In genomic region chr14:8161777-8162176, GRCm38 (mm10) we compare ENCODE assay signal across 8 mouse cellular contexts. TPM values are rescaled to one million over a fixed set of nuclear protein-coding genes. Genes with fewer than 3 reads are reported as not detected.
DNase-seq lines count a peak whose midpoint lies in the region; ATAC-seq and TF ChIP-seq lines count a peak whose summit lies in the region.

No protein-coding gene starts in this region.

- H3K9me3 ChIP-seq in heart, postnatal 0 days (replicated peaks; ENCODE audit: control insufficient read depth, low read length), result no peaks in the 10 kb centered on the region
- H3K9me3 ChIP-seq in heart, embryonic 10.5 days, result no peaks in the 10 kb centered on the region
- H3K9me3 ChIP-seq in midbrain, embryonic 11.5 days (ENCODE audit: control insufficient read depth, low read length), result no peaks in the 10 kb centered on the region

- no peak overlapping the region for H3K4me2 ChIP-seq in heart, postnatal 0 days (ENCODE audit: low read depth, low read length)
- no peak overlapping the region for H3K4me2 ChIP-seq in midbrain, embryonic 11.5 days

- 85% methylated on average over 2 of the region's 2 CpGs for WGBS in heart, postnatal 0 days
- WGBS in heart, embryonic 10.5 days, result 82% methylated on average over 2 of the region's 2 CpGs
- 81% methylated on average over 2 of the region's 2 CpGs for WGBS in midbrain, embryonic 11.5 days

- ATAC-seq in heart, postnatal 0 days (ENCODE audit: insufficient read depth, low read depth), result no peak
- ATAC-seq in midbrain, embryonic 11.5 days (ENCODE audit: low FRiP score), result no peak

- H3K27ac ChIP-seq in heart, postnatal 0 days (ENCODE audit: low read depth), result no peak overlapping the region
- H3K27ac ChIP-seq in heart, embryonic 10.5 days, result no peak overlapping the region
- H3K27ac ChIP-seq in midbrain, embryonic 11.5 days (ENCODE audit: low read depth, low read length), result no peak overlapping the region

- peaks cover 69% of the 10 kb centered on the region for H3K36me3 ChIP-seq in heart, postnatal 0 days (replicated peaks; ENCODE audit: control insufficient read depth, insufficient read depth, low read length)
- H3K36me3 ChIP-seq in heart, embryonic 10.5 days, result peaks cover 61% of the 10 kb centered on the region
- H3K36me3 ChIP-seq in midbrain, embryonic 11.5 days (ENCODE audit: control insufficient read depth, insufficient read depth, low read length), result peaks cover 10% of the 10 kb centered on the region

- peak; percentile 5 for DNase-seq in heart, postnatal 0 days (ENCODE audit: low spot score)
- DNase-seq in heart, embryonic 10.5 days (ENCODE audit: low spot score), result no peak
- peak; percentile 54 for DNase-seq in testis, postnatal 10 days (ENCODE audit: low spot score)
- DNase-seq in testis, postnatal 14 days (ENCODE audit: low spot score), result no peak
- peak; percentile 54 for DNase-seq in kidney, postnatal 25 days
- peak; percentile 26 for DNase-seq in thymus, postnatal 25 days
- DNase-seq in midbrain, embryonic 11.5 days (ENCODE audit: low spot score, missing footprints), result no peak
- no peak for DNase-seq in left cerebral cortex, adult 11 months (ENCODE audit: low spot score)

- H3K4me3 ChIP-seq in heart, postnatal 0 days (ENCODE audit: low read depth, low read length), result no peak overlapping the region
- H3K4me3 ChIP-seq in heart, embryonic 10.5 days, result no peak overlapping the region
- H3K4me3 ChIP-seq in midbrain, embryonic 11.5 days (ENCODE audit: low read depth, low read length), result no peak overlapping the region

- no peak for TF ChIP-seq EP300 in heart, postnatal 0 days (IDR thresholded peaks at IDR 0.05; ENCODE audit: low read depth)

- no peaks in the 10 kb centered on the region for H3K4me1 ChIP-seq in heart, postnatal 0 days (ENCODE audit: control insufficient read depth, insufficient read depth)
- no peaks in the 10 kb centered on the region for H3K4me1 ChIP-seq in heart, embryonic 10.5 days
- no peaks in the 10 kb centered on the region for H3K4me1 ChIP-seq in midbrain, embryonic 11.5 days (ENCODE audit: control insufficient read depth, insufficient read depth, low read length)

- H3K9ac ChIP-seq in heart, postnatal 0 days (replicated peaks; ENCODE audit: low read depth, low read length), result no peak overlapping the region
- no peak overlapping the region for H3K9ac ChIP-seq in midbrain, embryonic 11.5 days (ENCODE audit: low read length)

- peak; percentile 49 for TF ChIP-seq CTCF in heart, postnatal 0 days (IDR thresholded peaks at IDR 0.05; ENCODE audit: low read depth)

- no peaks in the 10 kb centered on the region for H3K27me3 ChIP-seq in heart, postnatal 0 days (ENCODE audit: control insufficient read depth, insufficient read depth, low read length)
- no peaks in the 10 kb centered on the region for H3K27me3 ChIP-seq in heart, embryonic 10.5 days (ENCODE audit: insufficient read depth, poor library complexity, severe bottlenecking)
- H3K27me3 ChIP-seq in midbrain, embryonic 11.5 days (ENCODE audit: control insufficient read depth, insufficient read depth, low read length), result no peaks in the 10 kb centered on the region

RNA-seq across cellular contexts. Expression of gene Pdhb, which starts 11.0 kb away (rescaled TPM):
- 535 and 560 TPM in 2 replicates for total RNA-seq in heart, postnatal 0 days (2014; rRNA removed; ENCODE audit: low replicate concordance)
- 1,048 and 1,051 TPM in 2 replicates for polyA plus RNA-seq in heart, postnatal 0 days (2015; fragmentation: Nextera tagmentation; extraction: Ambion mirVana)
- 332 and 445 TPM in 2 replicates for polyA plus RNA-seq in heart, embryonic 10.5 days (2016; fragmentation: Nextera tagmentation; extraction: Ambion mirVana)
- 215 and 238 TPM in 2 replicates for polyA plus RNA-seq in midbrain, embryonic 11.5 days (2014; fragmentation: Nextera tagmentation; extraction: Ambion mirVana)

RNA-seq across cellular contexts. Expression of gene Kctd6, which starts 52.2 kb away (rescaled TPM):
- total RNA-seq in heart, postnatal 0 days (2014; rRNA removed; ENCODE audit: low replicate concordance), result 5.8 and 7.9 TPM in 2 replicates
- 11.4 and 12.6 TPM in 2 replicates for polyA plus RNA-seq in heart, postnatal 0 days (2015; fragmentation: Nextera tagmentation; extraction: Ambion mirVana)
- 3.5 and 7.2 TPM in 2 replicates for polyA plus RNA-seq in heart, embryonic 10.5 days (2016; fragmentation: Nextera tagmentation; extraction: Ambion mirVana)
- polyA plus RNA-seq in midbrain, embryonic 11.5 days (2014; fragmentation: Nextera tagmentation; extraction: Ambion mirVana), result 8.2 and 10.8 TPM in 2 replicates

Comparison
In these comparisons a context has a peak if more than half of its experiments do, and no peak if none do; other contexts are left out.
1. DNase-seq: peak in heart, postnatal 0 days (single experiment), testis, postnatal 10 days (single experiment), kidney, postnatal 25 days (2 of 2) and thymus, postnatal 25 days (single experiment); none in heart, embryonic 10.5 days (single experiment), testis, postnatal 14 days (single experiment), midbrain, embryonic 11.5 days (single experiment) and left cerebral cortex, adult 11 months (single experiment).